Mouse (Mus musculus) frontal cortex, adult 2 months (tissue): ENCODE data around the gene Ssh2. TPM values are rescaled to one million over a fixed set of nuclear protein-coding genes. Genes with fewer than 3 reads are reported as not detected.

Source experiments
- DNase-seq, 2 experiments: peaks; one replicate each; pipeline ENCODE4 v3.0.0; 2022; ENCODE audit warnings: low spot score in 1 of 2; ENCODE audit errors: extremely low spot score in 1 of 2
- polyA plus RNA-seq: library from polyadenylated mRNA; depleted of rRNA; stranded (reverse); fragments of >200 nt; gene quantifications from 2 replicates; pipeline ENCODE4 v1.2.3, GENCODE M21; 2012

The Ssh2 gene
- polyA plus RNA-seq, 1 experiment = 15.6 TPM

- no peak for DNase-seq
Measured at GRCm38 (mm10) chr11:77488771-77489581, 272.9 kb downstream of the Ssh2 start.

- DNase-seq = peak; percentile 67 to 82
Measured at GRCm38 (mm10) chr11:77489591-77490235, 273.6 kb downstream of the Ssh2 start, which contains the start of gene Ankrd13b. Gene Ankrd13b (minus strand): TSS chr11:77489678.

- DNase-seq = peak in 1 of 2 experiments; percentile 50
Measured at GRCm38 (mm10) chr11:77490451-77490850, 274.4 kb downstream of the Ssh2 start.

GRCm38 (mm10) chr11:77491123-77491501, 275.0 kb downstream of the Ssh2 start:
- DNase-seq = peak; percentile 78 to 93

GRCm38 (mm10) chr11:77491502-77492291, 275.6 kb downstream of the Ssh2 start:
- peak; percentile 79 to 80 for DNase-seq

- peak in 1 of 2 experiments; percentile 70 for DNase-seq
Measured at GRCm38 (mm10) chr11:77492311-77492871, 276.3 kb downstream of the Ssh2 start.

- DNase-seq = peak; percentile 85 to 92
Measured at GRCm38 (mm10) chr11:77492911-77493332, 276.8 kb downstream of the Ssh2 start.

GRCm38 (mm10) chr11:77493512-77494343, 277.6 kb downstream of the Ssh2 start, which contains the start of gene Git1:
Gene Git1 (plus strand): TSS chr11:77493562.
- DNase-seq = peak in 1 of 2 experiments; percentile 72

GRCm38 (mm10) chr11:77494344-77494676, 278.2 kb downstream of the Ssh2 start:
- no peak for DNase-seq

- DNase-seq = no peak
Measured at GRCm38 (mm10) chr11:77494782-77495181, 278.7 kb downstream of the Ssh2 start.

GRCm38 (mm10) chr11:77495507-77495906, 279.4 kb downstream of the Ssh2 start:
- DNase-seq = no peak

- DNase-seq = peak in 1 of 2 experiments; percentile 70
Measured at GRCm38 (mm10) chr11:77497341-77497756, 281.3 kb downstream of the Ssh2 start.

GRCm38 (mm10) chr11:77497851-77498250, 281.8 kb downstream of the Ssh2 start:
- no peak for DNase-seq

- DNase-seq = no peak
Measured at GRCm38 (mm10) chr11:77498261-77499139, 282.4 kb downstream of the Ssh2 start.

- DNase-seq = peak in 1 of 2 experiments; percentile 53
Measured at GRCm38 (mm10) chr11:77499354-77499753, 283.3 kb downstream of the Ssh2 start.

- peak in 1 of 2 experiments; percentile 57 for DNase-seq
Measured at GRCm38 (mm10) chr11:77500361-77501325, 284.6 kb downstream of the Ssh2 start.

GRCm38 (mm10) chr11:77501392-77501791, 285.3 kb downstream of the Ssh2 start:
- DNase-seq = peak in 1 of 2 experiments; percentile 89

GRCm38 (mm10) chr11:77501971-77502370, 285.9 kb downstream of the Ssh2 start:
- no peak for DNase-seq
